Mouse (Mus musculus) olfactory bulb, adult 2 months (tissue): ENCODE measurements at regions not wholly inside any gene's neighbourhood (a gene's known extent, or its start where the extent isn't known, plus 50 kb on each side); places are given as distances from the start of the nearest gene placed in this dataset.

Experiments
- CTCF ChIP-seq: fragments of 200-500 bp; IDR thresholded peaks from 2 replicates; pipeline ENCODE4 v1.5.1; 2012; ENCODE audit warnings: low read depth, mild to moderate bottlenecking, low read length, moderate library complexity; ENCODE audit not compliant: insufficient read depth
- POLR2A ChIP-seq: fragments of 200-500 bp; IDR thresholded peaks from 2 replicates; pipeline ENCODE4 v1.6.1; 2012; ENCODE audit warnings: mild to moderate bottlenecking, low read depth, low read length, moderate library complexity; ENCODE audit not compliant: insufficient read depth

- TF ChIP-seq POLR2A (no peak), CTCF (no peak)
Observed at GRCm38 (mm10) chr17:4834065-4834464, 160.1 kb upstream of the Arid1b start.
